Mouse (Mus musculus): ENCODE data around the gene Txlnb. TPM values are rescaled to one million over a fixed set of nuclear protein-coding genes. Genes with fewer than 3 reads are reported as not detected.

Txlnb gene
- polyA plus RNA-seq, 1 experiment from 2014 or later: 1.9 TPM

DNA sequence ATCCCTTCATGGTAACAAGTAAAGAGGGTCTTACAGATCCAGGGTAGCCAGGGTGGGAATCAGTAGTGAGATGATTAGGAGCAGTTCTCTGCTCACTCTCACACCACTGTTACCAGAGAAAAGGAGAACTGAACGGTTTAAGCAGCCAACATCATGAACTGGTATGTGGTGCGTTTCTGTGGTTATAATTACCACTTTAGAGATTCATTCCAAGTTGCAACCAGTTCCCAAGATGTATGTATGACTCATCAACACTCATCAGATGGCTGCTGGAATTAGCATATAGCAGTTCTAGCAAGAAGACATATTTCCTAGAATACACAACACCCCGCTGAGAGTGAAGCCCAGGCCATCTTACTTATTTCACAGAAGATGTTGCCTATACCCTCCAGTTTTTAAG lies 46.0 kb downstream of the Txlnb start:
- Histone ChIP-seq H3K27me3 (ENCODE audit: control insufficient read depth, insufficient read depth, low read length) (no peaks in the 10 kb centered on the region), H3K9ac (no peak overlapping the region), H3K4me2 (replicated peaks) (no peak overlapping the region), H3K36me3 (replicated peaks; ENCODE audit: control insufficient read depth, insufficient read depth) (no peaks in the 10 kb centered on the region), H3K4me1 (replicated peaks; ENCODE audit: control insufficient read depth, insufficient read depth, low read length) (no peaks in the 10 kb centered on the region), H3K27ac (no peak overlapping the region), H3K4me3 (replicated peaks; ENCODE audit: low read length) (no peak overlapping the region), H3K9me3 (ENCODE audit: control insufficient read depth, low read length) (0 out of 2 replicates have a peak, but pooled peaks cover 3% of the 10 kb centered on the region)
- WGBS: 96% methylated on average over 3 of the region's 3 CpGs
- ATAC-seq (ENCODE audit: low FRiP score) (no peak), DNase-seq (ENCODE audit: low spot score) (no peak)

DNA sequence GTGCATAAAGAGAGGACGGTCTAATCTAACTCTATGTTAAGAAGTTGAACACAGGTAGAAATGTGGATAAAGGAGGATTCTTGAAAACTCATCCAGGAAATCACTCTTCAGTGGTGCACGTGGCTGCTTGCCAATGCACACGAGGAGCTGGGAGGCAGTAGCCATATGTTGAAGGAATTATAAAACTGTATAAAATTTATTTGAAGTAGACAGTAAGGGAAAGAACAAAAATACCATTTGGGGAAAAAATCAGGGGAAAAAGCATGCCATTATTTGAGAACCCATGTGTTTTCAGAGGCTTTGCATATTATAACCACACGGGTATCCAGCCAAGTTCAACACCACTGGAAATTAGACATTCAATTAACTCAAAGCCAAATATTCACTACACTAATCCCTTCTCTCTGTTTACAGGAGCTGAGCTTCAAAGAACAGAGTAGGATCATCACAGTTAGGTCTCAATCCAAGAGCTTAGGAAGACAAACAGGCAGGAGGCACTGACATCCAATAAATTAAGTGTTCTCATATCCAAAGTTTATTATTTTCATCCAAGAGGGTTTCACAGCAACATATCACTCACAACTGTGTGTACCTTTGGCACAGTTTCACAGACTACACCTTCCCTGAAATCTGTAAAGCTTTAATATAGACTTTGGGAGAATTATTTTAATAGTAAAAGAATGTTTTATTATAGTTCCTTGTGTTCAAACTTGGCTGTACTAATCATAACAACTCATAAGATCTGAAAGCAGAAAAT lies 48.9 kb downstream of the Txlnb start:
- Histone ChIP-seq H3K9ac (no peak overlapping the region), H3K36me3 (replicated peaks; ENCODE audit: control insufficient read depth, insufficient read depth) (no peaks in the 10 kb centered on the region), H3K9me3 (ENCODE audit: control insufficient read depth, low read length) (0 out of 2 replicates have a peak, but pooled peaks cover 8% of the 10 kb centered on the region), H3K4me1 (replicated peaks; ENCODE audit: control insufficient read depth, insufficient read depth, low read length) (no peaks in the 10 kb centered on the region), H3K27me3 (ENCODE audit: control insufficient read depth, insufficient read depth, low read length) (no peaks in the 10 kb centered on the region), H3K27ac (no peak overlapping the region), H3K4me3 (replicated peaks; ENCODE audit: low read length) (no peak overlapping the region), H3K4me2 (replicated peaks) (no peak overlapping the region)
- no peak for ATAC-seq (ENCODE audit: low FRiP score)
- no peak for DNase-seq (ENCODE audit: low spot score)
- WGBS: 67% methylated on average over 4 of the region's 4 CpGs

DNA sequence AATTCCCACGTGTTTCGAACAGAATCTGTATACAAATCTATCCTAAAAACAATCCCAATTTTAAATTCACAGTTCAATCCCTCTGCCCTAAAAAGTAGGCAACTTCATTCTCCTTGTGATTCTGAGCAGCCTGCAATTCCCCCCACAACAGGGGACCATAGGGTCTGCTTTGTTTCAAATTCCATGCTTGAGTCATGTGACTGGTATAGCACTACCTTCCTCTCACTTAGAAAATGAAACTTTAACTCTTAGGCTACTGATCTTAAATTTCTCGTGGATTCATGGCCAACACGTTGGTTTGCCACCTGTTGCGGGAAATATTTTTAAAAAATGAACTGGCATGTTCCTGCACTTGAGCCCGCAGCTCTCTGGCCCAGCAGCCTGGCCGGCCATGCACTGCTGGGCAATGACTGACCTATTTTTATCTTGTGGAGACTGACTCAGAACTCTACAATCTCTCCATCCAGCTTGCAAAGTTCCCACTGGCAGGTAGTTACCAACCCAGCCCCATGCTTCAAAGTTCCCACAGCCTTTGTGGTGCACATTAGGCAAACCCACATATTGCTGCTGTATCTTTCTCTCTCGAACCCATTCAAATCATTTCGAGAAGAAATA lies 61.7 kb downstream of the Txlnb start:
- Histone ChIP-seq H3K4me1 (replicated peaks; ENCODE audit: control insufficient read depth, insufficient read depth, low read length) (no peaks in the 10 kb centered on the region), H3K9me3 (ENCODE audit: control insufficient read depth, low read length) (no peaks in the 10 kb centered on the region), H3K4me2 (replicated peaks) (no peak overlapping the region), H3K4me3 (replicated peaks; ENCODE audit: low read length) (no peak overlapping the region), H3K36me3 (replicated peaks; ENCODE audit: control insufficient read depth, insufficient read depth) (no peaks in the 10 kb centered on the region), H3K27ac (no peak overlapping the region), H3K27me3 (ENCODE audit: control insufficient read depth, insufficient read depth, low read length) (no peaks in the 10 kb centered on the region), H3K9ac (no peak overlapping the region)
- WGBS: 89% methylated on average over 9 of the region's 9 CpGs
- ATAC-seq (ENCODE audit: low FRiP score): no peak
- no peak for DNase-seq (ENCODE audit: low spot score)

DNA sequence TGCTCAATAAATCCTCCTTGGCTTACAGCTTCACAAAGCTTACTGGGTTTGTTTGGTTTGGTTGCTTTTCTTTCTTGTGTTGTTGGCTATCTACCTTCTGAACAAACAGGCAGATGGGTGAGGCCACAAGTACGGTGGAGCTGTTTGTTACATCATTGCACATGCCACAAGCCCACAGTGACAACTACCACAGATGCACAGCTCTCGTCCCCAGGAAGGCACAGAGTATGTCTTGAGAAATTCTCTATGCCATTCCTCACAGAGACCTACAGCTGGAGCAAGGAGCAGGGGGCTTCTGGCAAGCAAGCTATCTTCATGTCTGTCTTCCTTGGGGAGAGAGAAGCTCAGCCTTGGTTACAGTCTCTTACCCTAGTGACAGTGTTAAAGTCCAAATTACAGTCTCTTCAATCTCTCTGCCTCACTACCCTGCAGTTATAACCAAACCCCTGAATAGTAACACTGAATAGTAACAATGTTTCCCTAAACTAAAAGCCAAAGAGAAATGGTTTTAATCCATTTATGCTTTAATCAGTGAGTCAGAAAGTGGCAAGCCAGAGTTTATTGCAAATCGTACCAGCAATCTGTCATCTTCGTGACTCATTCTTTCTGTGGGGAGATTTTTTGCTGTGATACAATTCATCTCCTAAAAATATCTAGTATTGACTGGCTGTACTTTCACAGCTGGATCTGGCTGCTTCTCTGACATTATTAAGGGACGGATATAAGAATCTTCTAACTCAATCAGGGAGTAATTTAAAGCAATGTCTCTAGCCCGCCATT lies 64.9 kb downstream of the Txlnb start:
- H3K4me3 ChIP-seq (replicated peaks; ENCODE audit: low read length): no peak overlapping the region
- H3K36me3 ChIP-seq (replicated peaks; ENCODE audit: control insufficient read depth, insufficient read depth): no peaks in the 10 kb centered on the region
- no peaks in the 10 kb centered on the region for H3K27me3 ChIP-seq (ENCODE audit: control insufficient read depth, insufficient read depth, low read length)
- no peak overlapping the region for H3K9ac ChIP-seq
- H3K9me3 ChIP-seq (ENCODE audit: control insufficient read depth, low read length): 0 out of 2 replicates have a peak, but pooled peaks cover under 1% of the 10 kb centered on the region
- ATAC-seq (ENCODE audit: low FRiP score) (no peak), DNase-seq (ENCODE audit: low spot score) (no peak)
- WGBS: 78% methylated on average over 6 of the region's 6 CpGs
- no peaks in the 10 kb centered on the region for H3K4me1 ChIP-seq (replicated peaks; ENCODE audit: control insufficient read depth, insufficient read depth, low read length)
- no peak overlapping the region for H3K27ac ChIP-seq
- no peak overlapping the region for H3K4me2 ChIP-seq (replicated peaks)

DNA sequence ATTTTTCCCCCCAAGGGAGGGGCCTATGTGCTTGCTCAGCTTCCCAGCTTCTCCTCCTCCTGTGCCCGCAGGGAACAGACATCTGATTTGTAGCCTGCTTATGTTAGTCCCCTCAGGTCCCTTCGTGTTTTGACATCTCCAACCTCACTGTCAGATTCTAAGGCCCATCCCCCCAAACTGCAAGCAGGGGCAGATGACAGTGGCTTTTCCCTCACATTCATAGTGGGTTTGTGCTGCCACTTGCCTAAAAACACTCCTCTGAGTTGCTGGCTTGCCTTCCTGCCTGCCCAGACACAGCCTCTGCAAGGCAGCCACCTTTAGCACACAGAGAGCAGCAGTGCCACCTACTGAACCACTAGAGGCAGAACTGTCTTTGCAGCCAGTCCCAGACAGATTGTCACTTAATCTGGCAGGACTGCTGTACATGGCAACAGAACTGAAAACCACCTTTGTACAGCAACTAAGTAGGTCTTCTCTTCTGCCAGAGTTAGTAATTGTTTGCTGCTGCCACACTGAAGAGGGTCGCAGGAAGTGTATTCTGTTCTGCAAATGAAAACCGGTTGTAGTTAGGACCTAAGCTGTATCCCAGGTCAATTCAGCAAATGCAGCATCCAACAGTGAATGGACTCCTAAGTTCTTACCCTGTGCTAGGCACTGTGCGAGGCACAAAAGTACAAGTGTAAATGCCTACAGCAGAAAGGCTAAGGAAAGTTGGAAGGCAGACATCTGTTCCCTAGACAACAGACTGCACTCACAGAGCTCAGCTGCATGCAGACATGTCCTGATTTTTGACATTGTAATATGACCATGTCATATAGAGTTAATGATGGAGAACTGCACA lies 74.0 kb downstream of the Txlnb start:
- no peaks in the 10 kb centered on the region for H3K36me3 ChIP-seq (replicated peaks; ENCODE audit: control insufficient read depth, insufficient read depth)
- WGBS: 33% methylated on average over 5 of the region's 5 CpGs
- no peak overlapping the region; the same call in 1 of the 2 replicates for H3K4me2 ChIP-seq (replicated peaks)
- peaks cover 6% of the 10 kb centered on the region; the same call in 1 of the 2 replicates for H3K4me1 ChIP-seq (replicated peaks; ENCODE audit: control insufficient read depth, insufficient read depth, low read length)
- no peaks in the 10 kb centered on the region for H3K27me3 ChIP-seq (ENCODE audit: control insufficient read depth, insufficient read depth, low read length)
- no peak overlapping the region for H3K4me3 ChIP-seq (replicated peaks; ENCODE audit: low read length)
- 0 out of 2 replicates have a peak, but pooled peaks cover 2% of the 10 kb centered on the region for H3K9me3 ChIP-seq (ENCODE audit: control insufficient read depth, low read length)
- H3K9ac ChIP-seq: no peak overlapping the region
- no peak overlapping the region for H3K27ac ChIP-seq
- ATAC-seq (ENCODE audit: low FRiP score): peak; percentile 95
- DNase-seq (ENCODE audit: low spot score): peak; percentile 74

DNA sequence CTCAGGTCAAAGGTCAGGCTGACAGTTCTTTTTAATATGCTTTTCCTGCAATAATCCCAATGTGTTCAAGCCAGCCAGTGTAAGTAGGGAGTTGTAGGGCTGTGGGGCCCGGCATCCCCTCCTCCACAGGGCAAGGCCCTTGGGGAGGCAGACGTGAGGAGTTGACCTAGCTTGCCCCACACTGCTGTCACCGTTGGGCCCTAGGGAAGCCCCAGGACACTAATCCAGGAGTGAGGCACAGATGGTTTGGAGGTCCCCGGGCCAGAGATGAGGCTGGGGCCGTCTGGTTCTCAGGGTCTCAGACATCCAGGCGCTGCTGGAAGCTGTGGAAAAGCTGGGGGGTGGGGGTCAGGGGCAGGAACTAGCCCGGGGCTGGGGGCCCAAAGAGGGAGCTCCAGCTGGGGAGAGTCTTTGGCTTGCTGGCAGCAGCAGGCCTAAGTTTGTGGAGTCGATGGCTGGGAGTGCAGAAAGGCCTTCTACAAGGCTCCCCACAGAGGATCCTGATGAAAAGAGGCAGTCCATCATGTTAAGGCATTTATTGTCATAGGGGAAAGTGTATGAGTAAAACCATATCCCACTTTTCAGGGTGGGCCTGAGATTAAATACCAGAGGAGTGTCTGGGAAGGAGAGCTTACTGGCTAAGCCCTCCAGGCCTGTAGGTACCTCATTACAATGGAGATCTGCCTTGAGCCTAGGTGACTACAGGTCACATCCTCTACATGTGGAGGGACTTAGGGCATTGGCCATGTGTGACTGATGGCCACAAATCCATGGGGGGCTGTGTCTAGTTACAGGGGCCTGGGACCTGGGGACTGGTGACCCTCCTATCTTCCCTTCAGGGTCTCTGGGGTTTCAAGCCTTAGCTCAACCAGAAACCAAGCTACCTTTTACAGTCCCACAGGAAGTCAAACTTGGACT lies 82.2 kb downstream of the Txlnb start:
- Histone ChIP-seq H3K27ac (no peak overlapping the region), H3K4me2 (replicated peaks) (no peak overlapping the region), H3K4me1 (replicated peaks; ENCODE audit: control insufficient read depth, insufficient read depth, low read length) (no peaks in the 10 kb centered on the region), H3K9me3 (ENCODE audit: control insufficient read depth, low read length) (no peaks in the 10 kb centered on the region), H3K27me3 (ENCODE audit: control insufficient read depth, insufficient read depth, low read length) (no peaks in the 10 kb centered on the region), H3K9ac (no peak overlapping the region), H3K36me3 (replicated peaks; ENCODE audit: control insufficient read depth, insufficient read depth) (no peaks in the 10 kb centered on the region), H3K4me3 (replicated peaks; ENCODE audit: low read length) (no peak overlapping the region)
- ATAC-seq (ENCODE audit: low FRiP score): no peak
- WGBS: 38% methylated on average over 8 of the region's 8 CpGs
- no peak for DNase-seq (ENCODE audit: low spot score)

DNA sequence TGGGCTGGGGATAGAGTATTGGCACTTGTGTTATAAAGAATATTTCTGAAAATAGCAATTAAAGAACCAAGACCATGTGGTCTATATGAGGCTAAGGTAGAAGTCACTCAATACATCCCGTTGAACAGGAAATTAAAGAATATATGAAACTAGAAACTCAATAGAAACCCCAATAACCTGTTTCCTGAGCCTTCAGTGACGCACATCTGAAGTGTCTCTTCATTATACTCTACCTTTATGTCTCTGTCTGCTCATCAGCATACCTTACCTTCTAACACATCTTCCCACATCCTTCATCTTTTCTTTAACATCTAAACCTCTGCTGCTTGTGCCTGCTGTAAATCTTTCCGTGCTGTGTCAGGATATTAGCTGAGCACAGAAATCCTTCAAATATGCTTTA lies 84.0 kb downstream of the Txlnb start:
- WGBS: 92% methylated on average over 3 of the region's 3 CpGs

DNA sequence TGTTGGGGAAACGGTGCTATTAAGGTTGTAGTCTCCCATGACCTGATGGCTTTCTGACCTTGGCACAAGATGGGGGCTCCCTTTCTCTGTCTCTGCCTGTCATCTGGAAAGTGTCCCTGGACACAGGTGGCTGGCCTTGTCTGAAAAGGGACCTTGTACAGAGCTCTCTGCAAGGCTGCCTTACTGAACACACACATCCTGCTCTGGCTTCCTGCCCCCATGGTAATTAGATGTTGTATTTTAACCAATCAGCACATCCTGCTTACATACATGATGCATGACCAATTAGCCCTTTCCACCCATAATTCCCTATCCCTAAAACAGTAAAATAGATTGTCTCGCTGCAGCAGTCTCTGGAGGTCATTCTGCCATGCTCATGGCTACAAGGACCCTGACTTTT lies 84.7 kb downstream of the Txlnb start:
- ATAC-seq (ENCODE audit: low FRiP score): no peak
- Histone ChIP-seq H3K9ac (no peak overlapping the region), H3K9me3 (ENCODE audit: control insufficient read depth, low read length) (no peaks in the 10 kb centered on the region), H3K4me1 (replicated peaks; ENCODE audit: control insufficient read depth, insufficient read depth, low read length) (no peaks in the 10 kb centered on the region), H3K4me2 (replicated peaks) (no peak overlapping the region), H3K27me3 (ENCODE audit: control insufficient read depth, insufficient read depth, low read length) (no peaks in the 10 kb centered on the region), H3K36me3 (replicated peaks; ENCODE audit: control insufficient read depth, insufficient read depth) (no peaks in the 10 kb centered on the region), H3K27ac (no peak overlapping the region), H3K4me3 (replicated peaks; ENCODE audit: low read length) (no peak overlapping the region)
- no peak for DNase-seq (ENCODE audit: low spot score)
- 77% methylated on average over 2 of the region's 2 CpGs for WGBS

More for the DNA sequence above, 84.0 kb downstream of the Txlnb start:
- H3K4me1 ChIP-seq (replicated peaks; ENCODE audit: control insufficient read depth, insufficient read depth, low read length): no peaks in the 10 kb centered on the region
- H3K36me3 ChIP-seq (replicated peaks; ENCODE audit: control insufficient read depth, insufficient read depth): no peaks in the 10 kb centered on the region
- H3K9me3 ChIP-seq (ENCODE audit: control insufficient read depth, low read length): no peaks in the 10 kb centered on the region
- ATAC-seq (ENCODE audit: low FRiP score) (no peak), DNase-seq (ENCODE audit: low spot score) (no peak)
- no peak overlapping the region for H3K4me2 ChIP-seq (replicated peaks)
- H3K4me3 ChIP-seq (replicated peaks; ENCODE audit: low read length): no peak overlapping the region
- H3K27ac ChIP-seq: no peak overlapping the region
- no peaks in the 10 kb centered on the region for H3K27me3 ChIP-seq (ENCODE audit: control insufficient read depth, insufficient read depth, low read length)
- H3K9ac ChIP-seq: no peak overlapping the region
